Mouse (Mus musculus) A20 (cell line): ENCODE results near the gene Tpgs1.

Experiments
- DNase-seq: peaks from one replicate; pipeline ENCODE4 v3.0.0-alpha.2; 2011; ENCODE audit warnings: low read depth, low spot score

Tpgs1 gene

GRCm38 (mm10) chr10:79712499-79713126 is 43.4 kb downstream of the Tpgs1 start:
- DNase-seq, result peak; percentile 71

DNA sequence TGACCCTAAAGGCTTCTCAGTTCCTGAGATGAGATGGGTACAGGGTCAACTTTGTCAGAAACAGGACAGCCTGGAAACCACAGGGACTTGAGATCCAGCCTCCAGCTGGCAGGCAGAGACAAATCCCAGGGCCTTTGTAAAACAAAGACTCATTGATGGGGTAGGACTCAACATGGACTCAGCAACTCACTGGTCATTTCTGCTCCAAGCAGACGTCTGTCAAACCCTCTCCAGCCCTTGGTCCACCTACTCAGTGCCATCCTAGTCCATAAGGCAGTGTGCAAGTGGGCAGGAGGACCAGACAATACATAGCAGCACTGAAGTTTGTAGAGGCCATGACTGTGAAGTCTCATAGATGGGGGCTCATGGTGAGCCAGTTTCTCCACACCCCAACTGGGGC is 44.0 kb downstream of the Tpgs1 start:
- DNase-seq, result no peak

DNA sequence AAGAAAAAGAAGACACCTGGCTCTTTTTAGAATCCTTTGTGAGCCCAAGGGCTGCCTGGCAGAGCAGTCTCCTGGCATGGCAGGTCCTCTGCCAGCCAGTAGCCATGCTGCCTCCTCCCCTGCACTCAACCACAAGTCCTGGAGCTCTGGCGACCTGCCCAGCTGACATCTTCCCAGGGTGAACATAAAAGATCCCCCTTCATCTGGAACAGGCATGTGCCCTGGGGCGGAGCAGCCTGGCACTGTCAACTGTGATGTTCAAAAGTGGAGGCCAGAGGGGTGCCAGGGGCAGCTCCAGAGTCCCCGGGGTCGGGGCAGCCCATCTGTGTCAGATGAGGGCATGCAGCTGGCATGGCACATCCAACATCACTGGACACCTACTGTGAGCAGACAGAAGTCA is 45.8 kb downstream of the Tpgs1 start:
- DNase-seq, result no peak

DNA sequence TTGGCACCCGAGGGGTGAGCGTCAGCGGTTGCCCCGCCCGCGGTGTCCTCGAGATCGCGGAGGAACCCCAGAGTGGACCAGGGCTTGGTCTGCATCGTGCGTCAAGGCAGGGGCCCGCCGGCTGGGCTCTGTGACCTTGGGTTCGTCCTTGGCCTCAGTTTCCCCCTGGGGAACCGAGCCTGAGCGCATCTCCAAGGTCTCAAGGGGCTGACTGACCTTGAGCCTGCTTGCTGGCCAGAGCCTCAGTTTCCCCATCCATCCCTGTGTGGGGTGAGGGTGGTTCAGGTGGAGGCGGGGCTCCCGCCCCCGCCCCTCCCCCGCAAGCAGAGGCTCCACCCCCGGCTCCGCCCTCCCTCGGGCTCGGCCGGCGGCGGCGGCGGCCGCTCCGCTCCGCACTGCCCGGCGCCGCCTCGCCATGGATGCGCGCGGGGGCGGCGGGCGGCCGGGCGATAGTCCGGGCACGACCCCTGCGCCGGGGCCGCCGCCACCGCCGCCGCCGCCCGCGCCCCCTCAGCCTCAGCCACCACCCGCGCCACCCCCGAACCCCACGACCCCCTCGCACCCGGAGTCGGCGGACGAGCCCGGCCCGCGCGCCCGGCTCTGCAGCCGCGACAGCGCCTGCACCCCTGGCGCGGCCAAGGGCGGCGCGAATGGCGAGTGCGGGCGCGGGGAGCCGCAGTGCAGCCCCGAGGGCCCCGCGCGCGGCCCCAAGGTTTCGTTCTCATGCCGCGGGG is 47.3 kb downstream of the Tpgs1 start, which contains the start of gene Hcn2:
Hcn2 (plus strand) TSS at position 381 of the 734 bp plus-strand sequence.
- no peak for DNase-seq

GRCm38 (mm10) chr10:79716988-79717355 is 47.8 kb downstream of the Tpgs1 start:
- peak; percentile 40 for DNase-seq

- DNase-seq, result peak; percentile 48
Measured at GRCm38 (mm10) chr10:79717640-79718357, 48.6 kb downstream of the Tpgs1 start.

DNA sequence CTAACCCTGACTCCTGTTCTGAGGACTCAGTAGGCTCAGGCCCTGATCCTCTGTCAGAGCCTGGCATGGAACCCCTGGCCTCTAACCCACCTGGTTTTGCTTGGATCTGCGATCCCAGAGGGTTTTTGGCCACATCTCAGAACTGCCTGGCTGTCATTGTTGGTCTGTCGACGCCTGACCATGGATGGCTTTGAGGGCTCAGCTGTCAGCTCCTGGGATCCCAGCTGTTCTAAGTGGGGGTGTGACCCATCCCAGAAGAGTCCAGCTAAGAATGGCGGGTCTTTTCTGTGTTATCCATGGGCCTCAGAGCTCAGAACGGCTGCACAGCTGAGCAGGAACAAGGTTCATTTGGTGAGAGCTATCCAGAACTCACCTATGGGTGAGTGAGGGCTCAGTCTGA is 51.9 kb downstream of the Tpgs1 start:
- DNase-seq, result no peak

DNA sequence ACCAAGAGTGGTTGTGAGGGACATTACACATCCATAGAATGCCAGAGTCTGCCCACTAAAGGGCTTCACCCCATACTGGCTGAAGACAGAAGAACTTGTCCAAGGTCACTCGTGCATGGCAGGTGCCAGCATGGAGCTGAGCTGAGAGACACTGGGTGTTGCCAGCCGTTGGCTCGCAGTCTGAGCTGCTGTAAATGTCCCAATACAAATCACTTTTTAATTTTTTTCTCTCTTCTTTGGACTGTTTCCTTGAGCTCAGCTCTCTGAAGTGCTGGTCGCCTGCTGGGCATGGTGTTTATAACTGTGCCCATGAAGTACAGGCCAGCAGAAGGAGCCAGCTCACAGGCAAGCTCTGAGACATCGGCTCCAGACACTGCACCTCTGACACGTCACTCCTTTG is 53.9 kb downstream of the Tpgs1 start:
- no peak for DNase-seq

- DNase-seq, result no peak
Measured at GRCm38 (mm10) chr10:79723692-79724091, 54.5 kb downstream of the Tpgs1 start.
